Mouse (Mus musculus): Measurements from ENCODE around the gene Pkmyt1. TPM values are rescaled to one million over a fixed set of nuclear protein-coding genes. Genes with fewer than 3 reads are reported as not detected.

The Pkmyt1 gene
- total RNA-seq (2014; rRNA removed; ENCODE audit: low replicate concordance) (18.2 and 21.7 TPM in 2 replicates), polyA plus RNA-seq (2015; fragmentation: Nextera tagmentation; extraction: Ambion mirVana) (8.6 and 9.0 TPM in 2 replicates)

- Histone ChIP-seq H3K4me3 (ENCODE audit: low read depth, low read length) (peak within 1 kb of the TSS; percentile 90), H3K9ac (replicated peaks; ENCODE audit: low read depth, low read length) (peak within 1 kb of the TSS; percentile 60), H3K9me3 (replicated peaks; ENCODE audit: control insufficient read depth, low read length) (no peaks in the 10 kb centered on the region), H3K27ac (ENCODE audit: low read depth) (peak within 1 kb of the TSS; percentile 89), H3K4me2 (ENCODE audit: low read depth, low read length) (peak within 1 kb of the TSS; percentile 95), H3K36me3 (replicated peaks; ENCODE audit: control insufficient read depth, insufficient read depth, low read length) (no peaks in the 10 kb centered on the region), H3K27me3 (ENCODE audit: control insufficient read depth, insufficient read depth, low read length) (no peaks in the 10 kb centered on the region), H3K4me1 (ENCODE audit: control insufficient read depth, insufficient read depth) (peaks cover 6% of the 10 kb centered on the region; the same call in 1 of the 2 replicates)
- TF ChIP-seq EP300 (IDR thresholded peaks at IDR 0.05; ENCODE audit: low read depth) (no peak), CTCF (IDR thresholded peaks at IDR 0.05; ENCODE audit: low read depth) (no peak)
- 1% methylated on average over 63 of the region's 73 CpGs for WGBS
- DNase-seq (ENCODE audit: low spot score) (peak; percentile 92), ATAC-seq (ENCODE audit: insufficient read depth, low read depth) (peak; percentile 96)
Measured at GRCm38 (mm10) chr17:23725999-23726757, at the start of gene Pkmyt1. TSS of gene Pkmyt1 (plus strand) at chr17:23726336.

- peak overlapping the region; percentile 80 for H3K4me2 ChIP-seq (ENCODE audit: low read depth, low read length)
- H3K9me3 ChIP-seq (replicated peaks; ENCODE audit: control insufficient read depth, low read length) = no peaks in the 10 kb centered on the region
- H3K27ac ChIP-seq (ENCODE audit: low read depth) = peak overlapping the region; percentile 97
- peaks cover 36% of the 10 kb centered on the region for H3K27me3 ChIP-seq (ENCODE audit: control insufficient read depth, insufficient read depth, low read length)
- WGBS = under 1% methylated on average over 34 of the region's 37 CpGs
- DNase-seq (ENCODE audit: low spot score) (peak; percentile 60), ATAC-seq (ENCODE audit: insufficient read depth, low read depth) (peak; percentile 43)
- H3K36me3 ChIP-seq (replicated peaks; ENCODE audit: control insufficient read depth, insufficient read depth, low read length) = 0 out of 2 replicates have a peak, but pooled peaks cover 4% of the 10 kb centered on the region
- TF ChIP-seq EP300 (IDR thresholded peaks at IDR 0.05; ENCODE audit: low read depth) (peak; percentile 85; the same call in 1 of the 2 replicates), CTCF (IDR thresholded peaks at IDR 0.05; ENCODE audit: low read depth) (no peak)
- peak overlapping the region; percentile 87 for H3K9ac ChIP-seq (replicated peaks; ENCODE audit: low read depth, low read length)
- H3K4me1 ChIP-seq (ENCODE audit: control insufficient read depth, insufficient read depth) = peaks cover 27% of the 10 kb centered on the region; the same call in 1 of the 2 replicates
- peak overlapping the region; percentile 69 for H3K4me3 ChIP-seq (ENCODE audit: low read depth, low read length)
Measured at GRCm38 (mm10) chr17:23676473-23677031, 49.6 kb upstream of the Pkmyt1 start.

- peaks cover 43% of the 10 kb centered on the region for H3K27me3 ChIP-seq (ENCODE audit: control insufficient read depth, insufficient read depth, low read length)
- peak within 1 kb of the TSS; percentile 80 for H3K4me2 ChIP-seq (ENCODE audit: low read depth, low read length)
- peak; percentile 37 for ATAC-seq (ENCODE audit: insufficient read depth, low read depth)
- H3K9ac ChIP-seq (replicated peaks; ENCODE audit: low read depth, low read length) = peak within 1 kb of the TSS; percentile 87
- no peak for TF ChIP-seq CTCF (IDR thresholded peaks at IDR 0.05; ENCODE audit: low read depth)
- TF ChIP-seq EP300 (IDR thresholded peaks at IDR 0.05; ENCODE audit: low read depth) = no peak
- H3K4me3 ChIP-seq (ENCODE audit: low read depth, low read length) = peak within 1 kb of the TSS; percentile 69
- WGBS = under 1% methylated on average over 34 of the region's 34 CpGs
- peak within 1 kb of the TSS; percentile 97 for H3K27ac ChIP-seq (ENCODE audit: low read depth)
- no peaks in the 10 kb centered on the region for H3K9me3 ChIP-seq (replicated peaks; ENCODE audit: control insufficient read depth, low read length)
- H3K4me1 ChIP-seq (ENCODE audit: control insufficient read depth, insufficient read depth) = peaks cover 27% of the 10 kb centered on the region; the same call in 1 of the 2 replicates
- H3K36me3 ChIP-seq (replicated peaks; ENCODE audit: control insufficient read depth, insufficient read depth, low read length) = 0 out of 2 replicates have a peak, but pooled peaks cover 4% of the 10 kb centered on the region
- DNase-seq (ENCODE audit: low spot score) = peak; percentile 83
Measured at GRCm38 (mm10) chr17:23677236-23677679, 48.9 kb upstream of the Pkmyt1 start, which contains the start of gene Tnfrsf12a. TSS of gene Tnfrsf12a (minus strand) at chr17:23677468.

- Histone ChIP-seq H3K27me3 (ENCODE audit: control insufficient read depth, insufficient read depth, low read length) (peaks cover 63% of the 10 kb centered on the region), H3K9ac (replicated peaks; ENCODE audit: low read depth, low read length) (no peak within 1 kb of the TSS), H3K4me2 (ENCODE audit: low read depth, low read length) (peak within 1 kb of the TSS; percentile 40; the same call in 1 of the 2 replicates), H3K4me1 (ENCODE audit: control insufficient read depth, insufficient read depth) (peaks cover 23% of the 10 kb centered on the region; the same call in 1 of the 2 replicates), H3K9me3 (replicated peaks; ENCODE audit: control insufficient read depth, low read length) (no peaks in the 10 kb centered on the region), H3K27ac (ENCODE audit: low read depth) (no peak within 1 kb of the TSS), H3K36me3 (replicated peaks; ENCODE audit: control insufficient read depth, insufficient read depth, low read length) (0 out of 2 replicates have a peak, but pooled peaks cover 4% of the 10 kb centered on the region), H3K4me3 (ENCODE audit: low read depth, low read length) (peak within 1 kb of the TSS; percentile 26)
- DNase-seq (ENCODE audit: low spot score) = no peak
- ATAC-seq (ENCODE audit: insufficient read depth, low read depth) = no peak
- 5% methylated on average over 38 of the region's 38 CpGs for WGBS
- no peak for TF ChIP-seq CTCF (IDR thresholded peaks at IDR 0.05; ENCODE audit: low read depth)
- TF ChIP-seq EP300 (IDR thresholded peaks at IDR 0.05; ENCODE audit: low read depth) = no peak
Measured at GRCm38 (mm10) chr17:23679127-23679835, 46.9 kb upstream of the Pkmyt1 start, which contains the start of gene Cldn6. TSS of gene Cldn6 (plus strand) at chr17:23679249.

GRCm38 (mm10) chr17:23680336-23680735, 45.8 kb upstream of the Pkmyt1 start:
- peaks cover 68% of the 10 kb centered on the region for H3K27me3 ChIP-seq (ENCODE audit: control insufficient read depth, insufficient read depth, low read length)
- no peak overlapping the region for H3K27ac ChIP-seq (ENCODE audit: low read depth)
- H3K4me2 ChIP-seq (ENCODE audit: low read depth, low read length) = no peak overlapping the region
- H3K9ac ChIP-seq (replicated peaks; ENCODE audit: low read depth, low read length) = no peak overlapping the region
- TF ChIP-seq CTCF (IDR thresholded peaks at IDR 0.05; ENCODE audit: low read depth) (no peak), EP300 (IDR thresholded peaks at IDR 0.05; ENCODE audit: low read depth) (no peak)
- DNase-seq (ENCODE audit: low spot score) (no peak), ATAC-seq (ENCODE audit: insufficient read depth, low read depth) (no peak)
- 62% methylated on average over 9 of the region's 9 CpGs for WGBS
- 0 out of 2 replicates have a peak, but pooled peaks cover 3% of the 10 kb centered on the region for H3K36me3 ChIP-seq (replicated peaks; ENCODE audit: control insufficient read depth, insufficient read depth, low read length)
- no peak overlapping the region for H3K4me3 ChIP-seq (ENCODE audit: low read depth, low read length)
- H3K4me1 ChIP-seq (ENCODE audit: control insufficient read depth, insufficient read depth) = peaks cover 13% of the 10 kb centered on the region; the same call in 1 of the 2 replicates
- H3K9me3 ChIP-seq (replicated peaks; ENCODE audit: control insufficient read depth, low read length) = no peaks in the 10 kb centered on the region

Data from heart, postnatal 0 days (tissue).